Mouse (Mus musculus) embryonic facial prominence, embryonic 11.5 days (tissue): ENCODE results near the gene Pter. TPM values are rescaled to one million over a fixed set of nuclear protein-coding genes. Genes with fewer than 3 reads are reported as not detected.

Experiments used
- ATAC-seq: fragments of 200-750 bp; cut with Nextera tagmentation; replicated peaks from 2 replicates; pipeline ENCODE4 v1.8.0; 2017; ENCODE audit warnings: low read depth; ENCODE audit not compliant: insufficient number of reproducible peaks, low FRiP score, low TSS enrichment
- DNase-seq: peaks from one replicate; pipeline ENCODE4 v3.0.0-alpha.2; 2015; ENCODE audit warnings: low spot score
- H3K27ac ChIP-seq: fragments of 300-500 bp; sonication (generic); replicated peaks from 2 replicates; pipeline ENCODE4 v1.5.1; 2014; ENCODE audit warnings: mild to moderate bottlenecking, low read depth, low read length, control low read depth
- H3K27me3 ChIP-seq: fragments of 300-500 bp; sonication (generic); 2 replicates; pipeline ENCODE4 v1.6.1; 2014; ENCODE audit warnings: mild to moderate bottlenecking, low read length, moderate library complexity, mixed read lengths; ENCODE audit not compliant: control insufficient read depth, insufficient read depth
- H3K36me3 ChIP-seq: fragments of 300-500 bp; sonication (generic); replicated peaks from 2 replicates; pipeline ENCODE4 v1.6.1; 2014; ENCODE audit warnings: low read depth, mild to moderate bottlenecking, low read length, moderate library complexity, mixed read lengths; ENCODE audit not compliant: control insufficient read depth, insufficient read depth
- H3K4me1 ChIP-seq: fragments of 300-500 bp; sonication (generic); 2 replicates; pipeline ENCODE4 v1.6.1; 2014; ENCODE audit warnings: low read length, mixed read lengths; ENCODE audit not compliant: control insufficient read depth, insufficient read depth
- H3K4me2 ChIP-seq: fragments of 300-500 bp; sonication (generic); 2 replicates; pipeline ENCODE4 v1.6.1; 2014; ENCODE audit warnings: low read depth, mild to moderate bottlenecking, control low read depth, low read length, moderate library complexity
- H3K4me3 ChIP-seq: fragments of 300-500 bp; sonication (generic); 2 replicates; pipeline ENCODE4 v1.5.1; 2014; ENCODE audit warnings: low read depth, low read length, control low read depth
- H3K9ac ChIP-seq: fragments of 300-500 bp; sonication (generic); replicated peaks from 2 replicates; pipeline ENCODE4 v1.6.1; 2014; ENCODE audit warnings: mild to moderate bottlenecking, control low read depth, low read length
- H3K9me3 ChIP-seq: fragments of 300-500 bp; sonication (generic); replicated peaks from 2 replicates; pipeline ENCODE4 v1.6.1; 2016; ENCODE audit warnings: mild to moderate bottlenecking, low read length, inconsistent platforms, mixed read lengths; ENCODE audit not compliant: control insufficient read depth
- whole genome bisulfite sequencing: fragments of 180-500 bp; shearing (Covaris S2); extraction: QIAGEN DNeasy Blood & Tissue Kit; methylation state at CpG from one replicate; pipeline ENCODE4 v1.1.7; 2014; 5-methylcytosine and 5-hydroxymethylcytosine counted together
- polyA plus RNA-seq: library from polyadenylated mRNA; unstranded; fragments of >200 nt; fragmentation: Nextera tagmentation; extraction: Ambion mirVana; gene quantifications from 2 replicates; pipeline ENCODE4 v1.2.1, GENCODE M21; 2014

The Pter gene
- polyA plus RNA-seq, 1 experiment from 2014 or later = 12.2 TPM

GRCm38 (mm10) chr2:12977367-12977766 is 53.5 kb downstream of the Pter start:
- WGBS = 88% methylated on average over 7 of the region's 7 CpGs
- H3K27ac ChIP-seq = no peak overlapping the region
- H3K4me1 ChIP-seq = no peaks in the 10 kb centered on the region
- H3K27me3 ChIP-seq = no peaks in the 10 kb centered on the region
- no peaks in the 10 kb centered on the region for H3K9me3 ChIP-seq
- ATAC-seq (no peak), DNase-seq (no peak)
- no peak overlapping the region for H3K4me2 ChIP-seq
- no peaks in the 10 kb centered on the region; the same call in 1 of the 2 replicates for H3K36me3 ChIP-seq
- no peak overlapping the region for H3K9ac ChIP-seq
- no peak overlapping the region for H3K4me3 ChIP-seq

- H3K9ac ChIP-seq = no peak overlapping the region
- DNase-seq (no peak), ATAC-seq (no peak)
- no peak overlapping the region for H3K4me3 ChIP-seq
- no peaks in the 10 kb centered on the region; the same call in 1 of the 2 replicates for H3K36me3 ChIP-seq
- 75% methylated on average over 4 of the region's 4 CpGs for WGBS
- no peaks in the 10 kb centered on the region for H3K9me3 ChIP-seq
- H3K4me2 ChIP-seq = no peak overlapping the region
- H3K4me1 ChIP-seq = no peaks in the 10 kb centered on the region
- H3K27ac ChIP-seq = no peak overlapping the region
- no peaks in the 10 kb centered on the region for H3K27me3 ChIP-seq
Observed at GRCm38 (mm10) chr2:12978771-12979170, 54.9 kb downstream of the Pter start.

GRCm38 (mm10) chr2:12984901-12985732 is 61.3 kb downstream of the Pter start:
- Histone ChIP-seq H3K27me3 (no peaks in the 10 kb centered on the region), H3K9me3 (no peaks in the 10 kb centered on the region), H3K4me2 (no peak overlapping the region), H3K27ac (no peak overlapping the region), H3K4me3 (no peak overlapping the region), H3K9ac (no peak overlapping the region), H3K4me1 (no peaks in the 10 kb centered on the region), H3K36me3 (no peaks in the 10 kb centered on the region; the same call in 1 of the 2 replicates)
- WGBS = 60% methylated on average over 4 of the region's 4 CpGs
- no peak for ATAC-seq
- DNase-seq = peak; percentile 48

GRCm38 (mm10) chr2:13000026-13000425 is 76.2 kb downstream of the Pter start:
- no peak overlapping the region for H3K4me2 ChIP-seq
- no peaks in the 10 kb centered on the region for H3K4me1 ChIP-seq
- no peak overlapping the region for H3K4me3 ChIP-seq
- no peaks in the 10 kb centered on the region for H3K9me3 ChIP-seq
- no peak overlapping the region for H3K9ac ChIP-seq
- H3K36me3 ChIP-seq = no peaks in the 10 kb centered on the region
- WGBS = 75% methylated on average over 2 of the region's 2 CpGs
- H3K27me3 ChIP-seq = no peaks in the 10 kb centered on the region
- no peak overlapping the region for H3K27ac ChIP-seq
- no peak for ATAC-seq
- no peak for DNase-seq

- H3K9ac ChIP-seq = no peak overlapping the region
- no peaks in the 10 kb centered on the region for H3K9me3 ChIP-seq
- H3K36me3 ChIP-seq = no peaks in the 10 kb centered on the region
- WGBS = 72% methylated on average over 1 of the region's 1 CpGs
- no peak for DNase-seq
- ATAC-seq = no peak
- no peak overlapping the region for H3K27ac ChIP-seq
- H3K4me3 ChIP-seq = no peak overlapping the region
- no peak overlapping the region for H3K4me2 ChIP-seq
- H3K27me3 ChIP-seq = peaks cover 21% of the 10 kb centered on the region
- H3K4me1 ChIP-seq = 0 out of 2 replicates have a peak, but pooled peaks cover 3% of the 10 kb centered on the region
Observed at GRCm38 (mm10) chr2:13008433-13008832, 84.6 kb downstream of the Pter start.

GRCm38 (mm10) chr2:13009261-13009972 is 85.6 kb downstream of the Pter start:
- Histone ChIP-seq H3K27me3 (peaks cover 24% of the 10 kb centered on the region), H3K9ac (no peak overlapping the region), H3K4me2 (peak overlapping the region; percentile 97), H3K27ac (no peak overlapping the region), H3K9me3 (no peaks in the 10 kb centered on the region), H3K4me3 (peak overlapping the region; percentile 52), H3K36me3 (no peaks in the 10 kb centered on the region), H3K4me1 (0 out of 2 replicates have a peak, but pooled peaks cover 3% of the 10 kb centered on the region)
- DNase-seq (peak; percentile 35), ATAC-seq (0 out of 2 replicates have a peak, but pooled peaks have one; percentile 17)
- WGBS = 6% methylated on average over 18 of the region's 18 CpGs

- Histone ChIP-seq H3K4me2 (peak overlapping the region; percentile 97), H3K27ac (no peak overlapping the region), H3K4me3 (peak overlapping the region; percentile 52), H3K4me1 (0 out of 2 replicates have a peak, but pooled peaks cover 3% of the 10 kb centered on the region), H3K9me3 (no peaks in the 10 kb centered on the region), H3K9ac (peak overlapping the region; percentile 43), H3K36me3 (no peaks in the 10 kb centered on the region), H3K27me3 (peaks cover 24% of the 10 kb centered on the region)
- peak; percentile 47; the same call in 1 of the 2 replicates for ATAC-seq
- WGBS = 2% methylated on average over 31 of the region's 31 CpGs
- no peak for DNase-seq
Observed at GRCm38 (mm10) chr2:13010030-13010459, 86.2 kb downstream of the Pter start.
